Mouse (Mus musculus): ENCODE results near the gene Chil1.

GRCm38 (mm10) chr1:134225375-134225774, 43.4 kb downstream of the Chil1 start:
- TF ChIP-seq CTCF (IDR thresholded peaks at IDR 0.05; ENCODE audit: control insufficient read depth, insufficient read depth, insufficient read length) (no peak), CEBPB (IDR thresholded peaks at IDR 0.05; ENCODE audit: low read depth) (no peak), MYOG (IDR thresholded peaks at IDR 0.05; ENCODE audit: control insufficient read depth, extremely low read depth, insufficient read length) (no peak), USF1 (IDR thresholded peaks at IDR 0.05; ENCODE audit: low read depth) (no peak), MAX (IDR thresholded peaks at IDR 0.05) (no peak)
